Mouse (Mus musculus) cerebellum, adult 2 months (tissue): ENCODE measurements around the gene Ctsll3. TPM values are rescaled to one million over a fixed set of nuclear protein-coding genes. Genes with fewer than 3 reads are reported as not detected.

ENCODE experiments used
- DNase-seq, 2 experiments: peaks; one replicate each; pipeline ENCODE4 v3.0.0; 2021
- H3K27ac ChIP-seq: fragments of 200-500 bp; 2 replicates; pipeline ENCODE4 v1.5.1; 2012; ENCODE audit warnings: low read length, control low read depth, inconsistent platforms; ENCODE audit not compliant: insufficient read depth
- H3K27me3 ChIP-seq: fragments of 200-500 bp; 2 replicates; pipeline ENCODE4 v1.6.1; 2012; ENCODE audit warnings: inconsistent platforms, mild to moderate bottlenecking, low read length, moderate library complexity; ENCODE audit not compliant: control insufficient read depth, insufficient read depth
- H3K4me1 ChIP-seq: fragments of 200-500 bp; 2 replicates; pipeline ENCODE4 v1.6.1; 2011; ENCODE audit warnings: low read length; ENCODE audit not compliant: control insufficient read depth, insufficient read depth
- H3K4me3 ChIP-seq: fragments of 200-500 bp; replicated peaks from 2 replicates; pipeline ENCODE3; 2011; ENCODE audit warnings: mild to moderate bottlenecking, low read depth, low read length, control low read depth; ENCODE audit not compliant: insufficient read depth
- CTCF ChIP-seq: fragments of 200-500 bp; IDR thresholded peaks from 2 replicates; pipeline ENCODE4 v1.5.1; 2011; ENCODE audit warnings: low read depth, mild to moderate bottlenecking, control low read depth, low read length, moderate library complexity, borderline replicate concordance; ENCODE audit not compliant: insufficient read depth
- POLR2A ChIP-seq: fragments of 200-500 bp; IDR thresholded peaks from 2 replicates; pipeline ENCODE4 v1.6.1; 2011; ENCODE audit warnings: low read length, control low read depth, borderline replicate concordance; ENCODE audit not compliant: insufficient read depth
- WGBS: fragments of 180-500 bp; shearing (Covaris S2); methylation state at CpG from one replicate; pipeline ENCODE4 v1.1.7; 2018; 5-methylcytosine and 5-hydroxymethylcytosine counted together
- polyA plus RNA-seq: library from polyadenylated mRNA; depleted of rRNA; stranded (reverse); fragments of >200 nt; gene quantifications from 2 replicates; pipeline ENCODE4 v1.2.3, GENCODE M21; 2012; rRNA removed

The Ctsll3 gene
- not detected in 2 replicates for polyA plus RNA-seq

DNA sequence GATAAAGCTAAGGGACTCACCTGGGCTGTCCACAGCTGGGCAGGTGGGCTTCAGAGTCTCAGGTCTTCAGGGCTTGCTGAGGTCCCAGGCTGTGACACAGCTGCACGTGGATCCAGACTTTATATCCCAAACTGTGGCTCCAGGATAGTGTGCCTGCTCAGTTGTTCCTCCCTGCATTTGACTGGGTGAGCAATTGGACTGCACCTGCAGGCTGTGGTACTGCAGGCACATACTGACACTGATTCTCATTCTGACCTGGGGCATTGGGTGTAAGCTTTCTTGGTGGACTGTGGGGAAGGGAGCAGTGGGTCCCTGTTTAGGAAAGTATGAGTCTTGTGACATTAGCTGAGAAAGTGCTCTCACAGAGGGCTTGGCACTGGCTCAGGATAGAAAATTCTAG lies at the start of gene Ctsll3:
TSS of gene Ctsll3 (minus strand) at position 101 of the 400 bp plus-strand sequence.
- Histone ChIP-seq H3K27me3 (no peaks in the 10 kb centered on the region), H3K4me1 (no peaks in the 10 kb centered on the region), H3K27ac (no peak within 1 kb of the TSS), H3K4me3 (no peak within 1 kb of the TSS)
- WGBS: 67% methylated on average over 1 of the region's 1 CpGs
- DNase-seq: no peak
- no peak for TF ChIP-seq POLR2A
- no peak for TF ChIP-seq CTCF

DNA sequence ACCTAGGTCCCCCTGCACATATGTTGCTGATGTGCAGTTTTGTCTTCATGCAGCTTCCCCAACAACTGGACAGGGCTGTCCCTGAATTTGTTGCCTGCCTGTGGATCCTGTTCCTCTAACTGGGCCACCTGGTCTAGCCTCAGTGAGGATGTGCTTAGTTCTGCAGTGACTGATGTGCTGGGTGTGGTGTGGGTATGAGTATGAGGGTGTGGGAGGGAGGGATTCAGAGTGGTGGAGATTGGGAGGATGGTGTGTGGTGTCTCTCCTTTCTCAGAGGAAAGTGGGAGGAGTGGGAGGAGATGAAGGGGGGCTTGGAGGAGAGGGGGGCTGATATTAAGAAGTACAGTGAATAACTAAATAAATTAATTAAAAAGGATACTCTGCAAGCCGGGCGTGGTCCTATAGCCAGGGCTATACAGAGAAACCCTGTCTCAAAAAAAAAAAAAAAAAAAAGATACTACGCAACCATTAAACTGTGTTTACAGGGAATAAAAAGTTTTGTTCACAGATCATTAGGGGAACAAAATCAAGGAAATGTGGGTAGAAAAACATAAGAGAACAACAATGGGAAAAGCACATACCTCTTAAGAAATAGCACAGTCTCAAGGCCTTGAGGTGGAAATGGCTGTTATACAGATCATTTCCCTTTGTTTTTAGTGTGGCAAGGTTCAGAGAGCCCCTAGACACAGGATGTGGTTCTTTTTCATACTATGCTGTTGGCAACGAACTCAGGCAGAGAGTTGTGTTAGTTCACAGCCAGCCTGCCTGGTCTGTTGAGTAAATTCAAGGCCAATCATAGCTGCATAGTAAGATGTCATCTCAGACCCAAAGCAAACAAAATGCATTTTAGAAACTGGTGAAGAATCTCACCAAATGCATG lies 45.8 kb upstream of the Ctsll3 start:
- no peak for TF ChIP-seq CTCF
- no peak for TF ChIP-seq POLR2A
- Histone ChIP-seq H3K4me3 (no peak overlapping the region), H3K4me1 (no peaks in the 10 kb centered on the region), H3K27me3 (no peaks in the 10 kb centered on the region), H3K27ac (no peak overlapping the region)
- WGBS: 77% methylated on average over 4 of the region's 4 CpGs
- DNase-seq: no peak

DNA sequence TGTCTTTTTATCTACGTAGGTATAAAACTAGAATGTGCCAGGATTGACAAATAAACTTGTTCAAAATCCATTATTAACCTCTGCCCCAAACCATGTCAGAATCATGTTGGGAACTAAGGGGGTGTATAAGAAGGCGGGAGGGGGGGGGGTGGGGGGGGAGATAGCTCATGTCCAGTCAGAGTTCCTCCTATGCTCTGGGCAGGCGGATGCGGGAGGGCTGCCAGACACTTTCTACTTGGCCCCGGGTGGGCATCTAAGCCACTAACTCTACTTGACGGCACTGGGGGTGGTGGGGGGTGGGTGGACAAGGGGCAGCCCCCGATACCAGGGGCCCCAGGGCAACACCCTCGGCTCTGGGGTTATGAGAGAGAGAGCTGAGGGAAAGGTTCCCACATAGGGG lies 40.5 kb upstream of the Ctsll3 start:
- Histone ChIP-seq H3K27ac (no peak overlapping the region), H3K4me3 (no peak overlapping the region), H3K27me3 (no peaks in the 10 kb centered on the region), H3K4me1 (no peaks in the 10 kb centered on the region)
- 46% methylated on average over 8 of the region's 8 CpGs for WGBS
- TF ChIP-seq POLR2A: no peak
- no peak for TF ChIP-seq CTCF
- DNase-seq: no peak

DNA sequence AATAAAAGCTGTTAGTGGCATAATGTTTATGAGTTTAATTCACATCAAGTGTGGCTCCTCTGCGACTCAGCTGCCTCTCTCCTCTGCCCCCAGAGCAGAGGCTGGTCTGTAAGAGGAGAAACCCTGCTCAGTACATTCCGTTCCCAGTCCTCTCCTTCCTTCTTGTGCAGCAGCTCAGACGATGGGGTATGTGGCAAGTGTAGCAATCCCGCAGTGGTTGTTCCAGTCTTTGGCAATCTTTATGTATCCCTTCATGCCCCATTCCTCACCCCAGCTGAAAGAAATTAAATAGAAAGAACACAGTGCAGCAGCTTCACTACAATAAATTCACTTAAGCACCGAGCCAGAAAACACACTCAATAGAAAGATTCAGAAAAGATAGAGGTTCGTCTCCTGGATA lies 40.1 kb upstream of the Ctsll3 start:
- no peak for DNase-seq
- TF ChIP-seq CTCF (no peak), POLR2A (no peak)
- Histone ChIP-seq H3K4me3 (no peak overlapping the region), H3K27me3 (no peaks in the 10 kb centered on the region), H3K27ac (no peak overlapping the region), H3K4me1 (no peaks in the 10 kb centered on the region)
- WGBS: 65% methylated on average over 6 of the region's 6 CpGs

DNA sequence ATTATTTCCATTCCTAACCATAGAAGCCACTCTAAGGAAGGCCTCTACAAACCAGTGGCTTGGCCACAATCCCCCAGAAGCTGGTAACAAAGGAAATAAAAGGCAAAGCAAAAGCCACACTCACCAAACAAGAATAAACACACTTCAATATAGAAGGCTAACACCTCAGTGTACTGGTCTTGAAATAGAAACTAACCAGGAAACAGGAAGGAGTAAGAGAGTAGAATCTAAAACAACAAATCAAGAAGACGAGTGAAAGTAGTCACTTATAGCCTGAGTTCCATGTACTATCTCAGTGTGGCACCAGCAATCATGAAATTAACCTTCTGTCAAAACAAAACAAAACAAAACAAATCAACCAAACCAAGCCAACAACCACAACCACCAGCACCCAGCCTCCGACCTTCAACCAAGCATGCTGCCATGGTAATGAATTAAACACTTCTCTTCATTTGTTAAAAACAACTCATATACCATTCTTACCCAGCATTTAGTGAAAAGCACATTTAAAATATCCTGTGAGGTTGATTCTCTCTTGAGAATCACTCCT lies 36.8 kb upstream of the Ctsll3 start:
- WGBS: 63% methylated on average over 2 of the region's 2 CpGs
- TF ChIP-seq POLR2A (no peak), CTCF (no peak)

DNA sequence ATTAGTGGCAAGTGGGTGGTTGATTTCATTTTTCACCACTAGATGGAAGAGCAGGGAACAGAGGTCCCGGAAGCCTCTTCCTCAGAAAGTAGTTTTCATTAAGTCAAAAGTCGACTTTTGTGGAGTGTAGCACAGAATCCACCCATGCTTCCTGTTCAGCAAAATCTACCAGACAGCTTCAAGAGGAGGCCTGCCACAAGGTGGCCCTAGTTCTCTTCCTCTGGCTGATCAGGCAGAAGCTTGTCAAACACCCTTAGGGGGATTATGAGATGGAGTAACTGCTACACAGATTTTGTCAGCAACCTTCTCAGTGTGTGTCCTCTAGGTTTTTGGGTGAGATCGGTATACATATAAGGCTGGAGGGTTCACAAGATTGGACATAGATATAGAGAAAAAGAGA lies 23.4 kb upstream of the Ctsll3 start:
- no peak for DNase-seq
- 72% methylated on average over 3 of the region's 3 CpGs for WGBS
- no peak overlapping the region for H3K27ac ChIP-seq
- H3K4me3 ChIP-seq: no peak overlapping the region
- no peaks in the 10 kb centered on the region for H3K4me1 ChIP-seq
- TF ChIP-seq CTCF (no peak), POLR2A (no peak)
- no peaks in the 10 kb centered on the region for H3K27me3 ChIP-seq

More for the DNA sequence above, 36.8 kb upstream of the Ctsll3 start:
- no peak overlapping the region for H3K27ac ChIP-seq
- H3K4me3 ChIP-seq: no peak overlapping the region
- no peaks in the 10 kb centered on the region for H3K4me1 ChIP-seq
- no peaks in the 10 kb centered on the region for H3K27me3 ChIP-seq
- DNase-seq: no peak

DNA sequence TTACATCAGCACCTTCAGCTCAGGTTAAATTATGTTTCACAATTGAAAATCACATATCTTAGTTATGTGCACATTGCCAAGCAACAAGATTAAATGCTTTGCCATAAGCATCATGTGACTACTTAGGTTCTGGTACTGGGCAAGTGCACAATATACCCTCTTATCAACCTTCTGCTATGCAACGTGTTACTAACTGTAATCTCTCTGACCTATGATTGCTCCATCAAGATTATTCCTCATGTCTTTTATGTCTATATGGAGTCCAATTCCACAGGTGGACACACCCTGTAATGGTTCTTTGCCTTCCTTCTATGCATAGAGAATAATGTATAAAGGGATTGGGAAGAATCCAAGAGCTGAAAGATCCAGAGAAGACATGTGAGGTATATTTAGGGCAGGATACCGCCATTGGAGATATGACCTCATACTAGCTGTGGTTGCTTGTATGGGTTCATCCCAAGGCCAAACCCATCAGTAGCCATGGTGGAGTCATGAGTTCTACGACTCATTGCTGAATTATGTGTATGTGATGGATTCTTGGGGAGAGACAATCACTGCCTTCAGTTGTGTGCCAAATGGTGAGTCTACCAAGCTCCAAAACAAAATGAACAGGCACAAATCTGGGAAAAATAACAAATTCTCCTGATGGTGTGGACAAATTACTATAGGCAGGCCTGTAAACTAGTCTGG lies 18.0 kb upstream of the Ctsll3 start:
- DNase-seq: no peak
- Histone ChIP-seq H3K27ac (no peak overlapping the region), H3K4me1 (no peaks in the 10 kb centered on the region), H3K27me3 (no peaks in the 10 kb centered on the region), H3K4me3 (no peak overlapping the region)
- TF ChIP-seq CTCF (no peak), POLR2A (no peak)
- WGBS: 68% methylated on average over 3 of the region's 3 CpGs
